Mouse (Mus musculus) right cerebral cortex, postnatal 25 days (tissue): Measurements from ENCODE around the gene Ldlrad3.

Experiments
- DNase-seq: peaks from one replicate; pipeline ENCODE4 v3.0.0; 2022

Ldlrad3 gene

DNA sequence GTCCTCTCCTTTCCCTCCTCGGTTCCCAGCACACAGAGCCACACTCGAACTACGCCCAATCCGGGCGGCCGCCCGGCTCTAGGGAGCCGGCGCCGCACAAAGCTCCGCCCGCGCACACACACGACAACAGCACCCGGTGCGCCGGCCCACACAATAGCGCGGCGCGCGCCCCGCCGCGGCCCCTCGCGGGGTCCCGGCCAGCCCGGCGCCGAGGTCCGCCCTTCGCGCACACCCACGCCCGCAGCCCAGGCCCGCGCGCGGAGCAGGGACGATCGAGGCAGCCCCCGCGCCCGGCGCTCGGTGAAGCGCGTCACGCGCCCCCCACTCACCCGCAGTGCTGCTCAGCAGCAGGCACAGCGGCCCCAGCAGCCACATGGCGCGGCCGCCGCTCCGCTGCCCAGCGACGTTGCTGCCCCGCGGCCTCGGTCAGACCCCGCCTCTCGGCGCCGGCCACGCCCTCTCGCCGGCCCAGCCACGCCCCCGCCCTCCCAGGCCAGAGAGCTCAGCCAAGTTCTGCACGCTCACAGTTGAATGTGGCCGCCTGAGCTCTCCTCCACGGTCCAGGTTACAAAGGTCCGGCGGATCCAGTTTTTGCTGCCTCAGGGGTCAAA lies at the start of gene Ldlrad3:
Gene Ldlrad3 (minus strand): TSS at position 435 of the 611 bp plus-strand sequence.
- peak; percentile 83 for DNase-seq

DNA sequence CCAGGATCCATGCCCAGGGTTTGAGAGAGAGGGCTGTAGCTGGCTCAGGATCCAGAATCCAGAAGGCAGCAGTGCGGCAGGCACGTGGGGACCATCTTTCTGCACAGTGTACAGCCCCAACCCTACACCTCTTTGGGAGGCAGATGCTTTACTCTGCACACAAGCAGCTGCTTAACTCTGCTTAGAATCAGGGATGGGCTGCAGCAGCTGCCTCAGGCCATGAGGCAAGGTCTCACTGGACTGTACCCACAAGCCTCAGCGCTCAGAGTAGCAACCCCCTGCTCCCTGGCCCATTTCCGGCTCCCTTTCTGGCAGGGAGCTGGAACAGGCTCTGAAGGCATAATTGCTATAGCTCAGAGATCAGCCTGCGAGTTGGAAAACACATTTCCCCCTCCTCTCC lies 45.3 kb upstream of the Ldlrad3 start:
- DNase-seq = no peak

DNA sequence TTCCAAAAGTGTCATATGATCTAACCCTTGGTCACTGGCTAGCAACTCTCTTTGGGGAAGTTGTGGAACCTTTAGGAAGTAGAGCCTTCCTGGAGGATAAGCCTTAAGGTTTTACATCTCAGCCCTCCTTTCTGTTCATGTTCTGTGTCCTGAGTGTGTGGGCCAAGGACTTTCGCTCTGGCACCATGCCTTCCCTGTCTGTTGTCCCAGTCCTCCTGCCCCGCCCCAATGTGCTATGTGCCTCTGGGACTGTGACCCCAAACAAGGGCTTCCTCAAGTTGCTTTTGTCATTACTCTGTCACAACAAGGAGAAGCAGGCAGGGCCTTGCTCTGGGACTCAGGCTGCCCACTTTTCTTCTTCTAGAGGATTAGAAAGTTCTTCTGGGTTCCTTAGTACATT lies 42.9 kb upstream of the Ldlrad3 start:
- no peak for DNase-seq

GRCm38 (mm10) chr2:102228331-102228730 lies 42.1 kb upstream of the Ldlrad3 start:
- no peak for DNase-seq

- DNase-seq = no peak
These were observed 41.7 kb upstream of the Ldlrad3 start for GRCm38 (mm10) chr2:102227839-102228238.

GRCm38 (mm10) chr2:102226274-102226673 lies 40.1 kb upstream of the Ldlrad3 start:
- DNase-seq = no peak

DNA sequence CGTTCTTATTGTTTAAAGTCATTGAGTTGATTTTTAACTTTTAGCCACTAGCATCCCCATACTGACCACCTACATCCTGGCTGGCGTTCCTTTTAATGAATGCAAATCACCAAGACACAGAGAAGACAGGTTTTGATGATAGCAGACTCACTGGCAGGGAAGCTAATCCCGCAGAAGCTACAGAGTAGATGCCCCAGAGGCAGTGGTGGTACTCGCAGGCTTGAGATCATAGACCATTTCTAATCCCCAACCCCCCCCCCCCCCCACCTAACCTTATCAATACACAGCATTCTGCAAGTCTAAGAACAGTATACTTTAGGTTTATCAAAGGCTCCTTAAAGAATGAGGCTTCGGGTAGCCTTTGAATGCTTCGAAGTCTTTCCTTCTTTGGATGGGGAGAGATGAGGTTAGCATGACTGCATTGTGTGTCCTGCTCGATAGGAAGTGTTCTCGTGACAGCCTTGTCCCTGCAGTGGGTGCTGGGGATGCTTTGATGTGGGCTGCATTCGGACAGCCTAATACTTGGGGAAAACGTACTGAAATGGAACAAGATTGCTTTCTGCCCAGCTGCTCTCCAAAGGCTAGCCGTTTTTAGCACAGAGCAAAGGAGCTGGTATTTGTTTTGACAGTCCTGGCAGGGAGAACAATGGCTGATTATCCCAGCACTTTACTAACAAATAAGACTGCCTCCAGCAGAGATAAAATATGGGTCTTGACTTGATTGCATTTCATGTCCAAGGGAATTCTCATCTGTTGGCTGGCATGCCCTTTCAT lies 37.4 kb upstream of the Ldlrad3 start:
- no peak for DNase-seq

- DNase-seq = no peak
These were observed 36.6 kb upstream of the Ldlrad3 start for GRCm38 (mm10) chr2:102222749-102223148.

DNA sequence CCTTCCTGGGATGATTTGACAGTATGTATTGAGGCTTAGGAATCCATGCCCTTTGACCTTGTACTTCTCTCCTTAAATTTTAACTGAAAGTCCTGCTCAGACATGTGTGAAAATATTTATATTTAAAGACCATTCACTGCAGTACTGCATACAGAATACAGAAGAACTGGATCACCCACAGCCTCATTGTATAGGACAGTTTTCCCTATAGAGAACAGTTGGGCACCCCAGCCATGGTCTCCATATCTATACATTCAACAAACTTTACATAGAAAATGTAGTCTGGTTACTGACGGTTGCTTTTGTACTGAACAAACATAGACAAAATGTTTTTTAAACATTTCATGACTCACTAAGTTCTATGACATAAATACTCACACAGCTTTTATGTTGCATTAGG lies 30.6 kb upstream of the Ldlrad3 start:
- DNase-seq = no peak

DNA sequence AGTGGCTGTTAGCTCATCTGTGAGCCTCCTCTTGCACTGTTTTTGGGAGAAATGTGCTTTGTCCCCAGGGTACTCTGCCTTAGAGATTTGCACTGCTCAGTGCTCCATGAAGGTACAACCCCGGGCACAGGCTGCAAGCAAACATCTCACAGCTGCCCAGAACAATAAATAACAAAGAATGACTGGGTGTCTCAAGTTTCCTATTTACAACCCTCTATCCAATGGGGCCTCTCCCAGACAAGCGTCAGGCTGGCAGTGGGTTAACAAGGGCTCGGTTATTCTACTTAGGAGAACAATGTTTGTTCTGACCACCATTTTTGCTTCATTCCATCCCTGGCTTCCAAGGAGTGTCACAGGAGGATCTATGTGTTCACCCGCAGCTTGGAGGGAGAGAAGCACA lies 25.9 kb upstream of the Ldlrad3 start:
- DNase-seq = no peak

- no peak for DNase-seq
These were observed 19.7 kb upstream of the Ldlrad3 start for GRCm38 (mm10) chr2:102205672-102206399.

- DNase-seq = no peak
These were observed 17.3 kb upstream of the Ldlrad3 start for GRCm38 (mm10) chr2:102203478-102203877.

GRCm38 (mm10) chr2:102202211-102202770 lies 16.1 kb upstream of the Ldlrad3 start:
- DNase-seq = no peak

- no peak for DNase-seq
These were observed 15.2 kb upstream of the Ldlrad3 start for GRCm38 (mm10) chr2:102201198-102201948.

- DNase-seq = no peak
These were observed 11.1 kb upstream of the Ldlrad3 start for GRCm38 (mm10) chr2:102197332-102197731.

DNA sequence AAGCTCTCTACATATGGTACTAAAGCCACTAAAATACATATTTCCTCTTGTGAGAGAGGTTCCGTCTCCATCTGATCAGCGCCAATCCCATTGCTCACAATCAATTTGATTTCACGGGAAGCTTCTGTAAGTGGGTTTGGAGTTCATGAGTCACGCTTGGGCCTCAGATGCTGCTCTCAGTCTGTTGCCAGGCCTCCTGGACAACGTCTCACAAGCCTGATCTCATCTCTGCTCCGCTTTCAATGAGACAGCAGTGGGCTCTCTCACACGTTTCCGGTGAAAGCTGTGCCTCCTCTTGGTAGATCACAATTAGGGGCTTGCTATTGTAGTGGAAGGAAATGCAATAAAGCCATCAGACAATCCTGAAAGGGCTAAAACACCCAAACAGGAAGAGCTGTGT lies 10.5 kb upstream of the Ldlrad3 start:
- no peak for DNase-seq

- no peak for DNase-seq
These were observed 9.3 kb upstream of the Ldlrad3 start for GRCm38 (mm10) chr2:102195494-102195893.

DNA sequence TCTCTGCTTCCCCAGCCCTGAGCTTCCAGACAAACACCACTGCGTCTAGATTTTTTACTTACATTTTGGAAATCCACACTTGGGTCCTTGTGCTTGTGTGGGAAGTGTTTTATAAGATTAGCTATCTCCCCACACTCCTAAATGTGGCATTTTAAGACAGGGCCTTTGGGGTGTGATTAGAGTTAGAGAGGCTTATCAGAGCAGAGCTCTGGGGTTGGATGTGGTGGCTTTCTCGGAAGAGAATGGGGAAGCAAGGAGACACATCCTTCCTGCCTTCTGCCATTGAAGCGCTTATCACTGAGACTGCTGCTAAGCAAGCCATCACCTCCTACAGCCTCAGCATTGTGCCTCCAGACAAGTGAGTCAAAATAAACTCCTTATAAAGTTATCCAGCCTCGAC lies 8.1 kb upstream of the Ldlrad3 start:
- no peak for DNase-seq

DNA sequence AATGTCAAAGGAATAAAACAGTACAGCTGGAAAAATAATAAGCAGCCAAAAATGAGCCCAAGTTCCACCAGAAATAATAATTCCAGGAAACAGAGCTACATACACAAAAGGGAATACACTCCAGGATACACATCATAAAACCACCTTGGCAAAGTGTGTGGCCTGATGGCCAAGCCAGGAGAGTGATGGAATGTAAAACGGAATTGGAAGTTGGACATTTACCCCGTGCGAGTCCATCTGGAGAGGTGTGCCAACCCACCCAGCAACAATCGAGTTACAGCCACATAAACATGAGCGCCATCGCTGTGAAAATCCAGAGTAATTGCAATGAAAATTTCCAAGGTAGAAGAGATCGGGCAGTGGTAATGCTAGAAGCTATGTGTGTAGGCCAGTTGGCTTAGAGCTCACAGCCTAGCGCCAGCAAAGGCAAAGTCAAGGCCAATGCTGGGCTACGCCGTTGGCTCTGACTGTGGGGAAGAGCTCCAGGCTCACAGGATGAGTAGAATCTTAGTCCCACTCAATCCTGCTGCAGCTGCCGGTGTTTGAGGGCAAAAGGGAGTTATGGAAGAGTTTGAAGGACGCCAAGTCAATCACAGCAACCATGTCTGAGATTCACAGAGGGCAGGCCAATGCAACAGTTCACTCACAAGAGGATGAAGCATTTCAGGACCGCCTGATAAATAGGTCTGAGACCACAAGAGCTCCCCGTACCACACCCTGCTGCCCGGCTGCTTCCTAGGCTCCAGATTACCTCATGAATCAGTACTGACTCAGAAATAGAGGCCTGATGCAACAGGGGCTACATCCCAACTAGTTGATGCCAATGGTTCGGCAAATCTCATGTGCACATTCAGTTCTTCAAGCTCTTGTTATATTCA lies 7.0 kb upstream of the Ldlrad3 start:
- no peak for DNase-seq

DNA sequence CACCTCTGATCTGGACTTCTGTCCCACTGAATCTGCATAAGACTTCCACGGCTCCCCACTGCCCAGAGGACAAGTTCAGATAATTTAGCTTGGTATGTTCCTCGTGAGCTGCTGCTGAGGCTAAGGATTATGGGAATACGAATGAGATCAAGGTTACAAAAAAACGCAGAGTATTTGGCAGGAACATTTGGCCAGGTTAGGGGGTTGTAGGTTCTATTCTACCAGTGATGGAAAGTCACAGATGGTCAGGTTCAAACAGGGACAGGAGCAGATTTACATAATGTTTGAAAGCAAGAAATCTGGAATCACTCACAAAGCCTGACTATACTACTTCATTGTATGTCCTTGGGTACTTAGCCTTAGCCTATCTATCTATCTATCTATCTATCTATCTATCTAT lies 5.6 kb upstream of the Ldlrad3 start:
- no peak for DNase-seq

DNA sequence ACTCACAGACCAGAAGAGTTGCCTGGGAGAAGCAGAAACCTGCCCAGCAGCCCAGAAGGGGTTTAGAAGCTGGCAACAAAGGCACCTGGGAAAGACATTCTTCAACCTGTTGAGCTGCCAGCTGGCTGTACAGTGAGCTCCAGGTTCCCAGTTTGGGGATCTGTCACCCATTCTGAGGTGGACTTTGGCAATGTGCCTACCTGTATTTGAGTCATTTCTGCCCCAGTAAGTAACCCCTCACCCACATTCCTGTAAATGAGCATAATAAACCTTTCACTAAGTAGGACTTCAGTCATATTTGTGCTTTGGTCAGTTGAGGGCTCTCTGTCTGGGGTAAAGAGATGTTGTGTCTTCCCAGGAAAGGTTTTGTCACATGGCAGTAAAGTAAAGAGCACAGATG lies 4.8 kb upstream of the Ldlrad3 start:
- no peak for DNase-seq
